Mouse (Mus musculus) embryo, embryonic 9.5 days (tissue): ENCODE measurements around the gene Olfr954.

Source experiments
- DNase-seq: peaks from one replicate; pipeline ENCODE4 v3.0.0-alpha.2; 2017; ENCODE audit errors: extremely low spot score

Gene Olfr954

DNA sequence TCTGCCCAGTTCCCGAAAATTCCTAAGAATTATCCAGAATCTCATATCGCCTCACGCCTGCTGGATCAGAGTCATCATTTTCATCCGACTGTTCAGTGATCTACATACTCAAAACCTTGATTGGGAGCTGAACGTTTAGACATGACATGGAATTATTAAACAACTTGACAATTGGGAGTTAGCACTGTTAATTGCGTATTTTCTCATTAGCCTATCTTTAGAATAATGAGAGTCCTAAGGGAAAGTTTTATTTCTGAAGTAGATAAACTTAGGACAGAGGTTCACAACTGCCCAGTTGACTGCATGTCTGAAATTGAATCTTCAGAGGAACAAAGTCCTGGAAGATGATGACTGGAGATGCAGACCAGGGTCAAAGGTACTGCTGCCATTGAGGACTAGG lies at the start of gene Olfr954:
Gene Olfr954, plus strand, starts transcription at position 301 of the 400 bp plus-strand sequence.
- DNase-seq: no peak

DNA sequence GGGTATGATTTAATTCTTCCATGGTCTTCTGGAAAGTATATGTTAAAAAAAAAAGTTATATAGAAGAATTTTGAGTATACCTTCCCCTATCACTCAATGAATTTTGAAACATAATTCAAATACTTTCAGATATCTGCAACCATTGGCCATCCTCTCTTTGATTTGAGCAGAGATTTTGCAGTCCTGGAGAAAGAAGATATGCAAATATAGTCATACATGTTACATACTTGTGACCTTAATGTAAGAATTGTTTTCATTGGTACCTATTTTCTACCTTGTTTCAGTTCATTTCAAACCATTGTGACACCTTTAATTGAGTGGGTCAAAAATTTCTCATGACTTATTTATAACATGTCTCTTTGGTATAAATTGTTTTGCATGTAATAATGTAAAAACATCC lies 29.5 kb upstream of the Olfr954 start, which contains the start of gene Olfr952:
Gene Olfr952, minus strand, starts transcription at position 101 of the 400 bp plus-strand sequence.
- DNase-seq: no peak

DNA sequence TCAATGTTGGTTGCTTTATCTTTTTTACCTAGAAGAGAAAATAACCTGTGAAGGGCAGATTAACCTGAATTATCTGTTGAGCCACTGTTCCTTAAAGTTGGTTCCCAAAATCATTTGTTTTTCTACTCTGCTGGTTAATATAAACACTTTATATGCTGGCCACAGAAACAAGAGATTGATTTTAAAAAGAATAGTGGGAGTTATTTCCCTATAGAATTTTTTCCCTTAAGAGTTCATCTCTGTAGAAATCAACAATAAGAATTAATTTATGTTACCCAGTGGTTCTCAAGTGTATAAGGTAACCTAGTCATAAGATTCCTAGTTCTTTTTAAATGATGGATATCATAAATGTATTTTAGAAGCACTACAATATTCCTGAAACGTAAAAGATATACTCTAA lies 15.3 kb downstream of the Olfr954 start, which contains the start of gene Olfr955:
Gene Olfr955, minus strand, starts transcription at position 101 of the 400 bp plus-strand sequence.
- no peak for DNase-seq

DNA sequence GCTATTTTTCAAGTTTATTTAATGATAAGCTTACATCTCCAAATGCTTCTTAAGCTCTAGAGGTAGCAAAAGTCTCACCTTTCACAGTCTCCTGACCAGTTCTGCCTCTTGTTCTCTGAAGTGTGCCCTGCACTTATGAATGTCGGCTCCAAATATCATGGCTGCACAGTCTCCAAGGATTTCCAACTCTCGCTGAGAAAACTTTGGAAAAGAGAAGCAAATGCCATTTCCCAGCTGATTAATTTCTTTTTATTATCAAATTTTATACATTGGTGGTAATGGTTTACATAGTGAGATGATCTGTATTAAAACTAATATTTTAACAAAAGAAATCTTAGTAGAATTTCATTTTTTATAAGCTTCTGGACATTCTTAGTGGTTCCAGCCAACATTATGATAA lies 37.4 kb downstream of the Olfr954 start, which contains the start of gene Olfr44:
Gene Olfr44, minus strand, starts transcription at position 101 of the 400 bp plus-strand sequence.
- DNase-seq: no peak

DNA sequence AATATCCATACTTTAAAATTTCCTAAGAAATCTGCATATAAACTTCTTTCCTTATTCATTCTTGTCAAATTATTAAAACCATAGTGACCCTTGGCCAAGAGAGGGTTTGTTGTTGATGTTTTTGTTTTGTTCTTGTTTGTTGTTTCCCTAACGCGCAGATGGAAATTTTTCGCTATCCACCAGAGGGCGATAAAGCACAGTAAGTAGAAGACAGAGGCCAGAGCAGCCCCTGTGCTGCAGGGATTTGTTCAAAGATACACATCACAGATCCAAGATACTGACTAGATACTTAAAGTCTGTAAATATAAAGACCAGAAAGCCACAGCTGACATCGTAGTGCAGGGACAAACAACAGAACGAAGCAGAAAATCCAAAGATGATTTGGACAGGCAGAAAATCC lies 52.5 kb downstream of the Olfr954 start:
- DNase-seq: peak; percentile 48

GRCm38 (mm10) chr9:39509412-39509811 lies 52.9 kb downstream of the Olfr954 start:
- DNase-seq: no peak
